Mouse (Mus musculus) left cerebral cortex, postnatal 36 days (tissue): Measurements from ENCODE around the gene Ppp2r2c. TPM values are rescaled to one million over a fixed set of nuclear protein-coding genes. Genes with fewer than 3 reads are reported as not detected.

Experiments used
- DNase-seq, 2 experiments: peaks; one replicate each; pipeline ENCODE4 v3.0.0; 2021 to 2022; ENCODE audit warnings: low spot score in 2 of 2, mixed read lengths in 1 of 2
- intact Hi-C: fragments of 180-260 bp; cut with DNase I; formaldehyde crosslinking; loops from one replicate; pipeline ENCODE4 v1.15.1; 2025
- total RNA-seq, 2 experiments: library from RNA; stranded (reverse); gene quantifications; 2 replicates each; pipeline ENCODE4 v1.2.3; 2021

Ppp2r2c gene
- 100 to 1,000 TPM; 464 to 526 TPM for total RNA-seq

DNA sequence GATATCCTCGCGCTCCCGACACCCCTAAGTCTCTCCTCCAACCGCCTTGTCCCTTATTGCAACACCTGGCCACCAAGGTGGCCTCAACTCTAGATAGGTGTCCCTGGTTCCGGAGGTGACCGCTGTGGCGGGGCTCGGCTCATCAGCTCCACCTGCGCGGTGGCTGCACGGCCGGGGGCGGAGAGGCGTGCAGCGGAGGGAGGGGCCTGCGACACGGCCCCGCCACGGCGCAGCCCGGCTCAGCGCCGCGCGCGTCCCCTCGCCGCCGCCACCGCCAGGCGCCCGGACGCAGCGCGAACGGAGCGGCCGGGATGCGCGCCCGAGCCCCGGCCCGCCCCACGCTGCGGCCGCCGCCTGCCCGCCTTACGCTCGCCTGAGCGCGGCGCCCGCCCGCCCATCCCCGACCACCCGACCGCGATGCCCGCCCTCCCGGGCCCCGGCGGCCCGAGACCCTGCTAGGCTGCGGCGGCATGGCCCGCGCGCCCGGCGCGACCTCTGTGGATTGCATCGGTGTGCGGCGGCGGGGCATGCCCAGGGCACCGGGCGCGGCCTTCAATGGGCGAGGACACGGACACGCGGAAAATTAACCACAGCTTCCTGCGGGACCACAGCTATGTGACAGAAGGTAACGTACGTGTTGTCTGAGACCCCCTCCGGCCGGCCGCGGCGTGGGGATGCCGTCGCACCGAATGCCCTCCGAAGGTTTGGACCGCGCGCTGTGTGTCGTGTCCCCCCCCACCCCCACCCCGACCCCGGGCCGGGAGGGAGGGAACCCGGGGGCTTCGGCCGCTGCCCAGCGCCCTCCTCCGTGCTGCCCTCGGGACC lies at the start of gene Ppp2r2c:
Gene Ppp2r2c (plus strand): TSS at position 248 of the 825 bp plus-strand sequence.
- intact Hi-C loops = loop anchor here (2.0 to 5.0 kb wide), 3 partner anchors 24 to 74 kb away; no protein-coding TSS in a partner anchor

DNA sequence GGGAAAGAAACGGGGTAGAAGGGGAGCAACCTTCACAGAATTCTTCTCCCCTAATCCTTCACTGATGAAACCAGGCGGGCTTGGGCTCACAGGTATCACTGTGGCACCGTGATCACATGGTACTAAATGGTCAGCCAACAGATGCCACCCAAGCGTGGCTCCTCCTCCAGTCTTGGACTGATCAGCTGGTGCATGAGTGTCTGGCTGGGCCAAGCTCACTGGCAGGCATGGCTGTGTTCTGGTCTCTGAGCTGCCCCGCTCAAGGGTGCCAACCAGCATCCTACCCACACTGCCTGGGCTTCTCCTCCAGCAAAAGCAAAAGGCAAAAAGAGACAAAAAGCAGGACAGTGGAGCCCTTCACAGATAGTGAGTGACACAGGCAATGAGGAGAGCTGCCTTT lies 48.6 kb upstream of the Ppp2r2c start:
- intact Hi-C loops = no loop called here
- no peak for DNase-seq

More for the DNA sequence above, at the start of gene Ppp2r2c:
- DNase-seq = peak; percentile 64 to 78

DNA sequence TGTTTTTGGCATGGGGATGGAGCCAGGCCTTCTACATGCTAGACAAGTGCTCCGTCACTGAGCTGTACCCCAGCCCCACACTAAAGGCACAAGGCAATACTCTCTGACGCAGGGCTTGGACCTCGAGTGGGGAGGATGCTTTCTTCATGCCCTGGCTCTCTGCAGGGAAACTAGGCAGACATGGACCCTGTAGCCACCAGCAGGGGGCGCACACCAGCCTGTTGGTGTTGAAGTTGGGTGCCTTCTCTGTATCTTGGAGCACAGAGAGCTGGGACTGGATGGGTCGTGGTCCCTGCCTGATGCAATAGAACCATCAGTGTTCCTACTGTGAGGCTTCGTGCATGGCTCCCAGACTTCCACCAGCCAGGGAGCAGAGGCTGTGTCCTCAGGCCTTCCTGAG lies 48.2 kb upstream of the Ppp2r2c start:
- intact Hi-C loops = no loop called here

DNA sequence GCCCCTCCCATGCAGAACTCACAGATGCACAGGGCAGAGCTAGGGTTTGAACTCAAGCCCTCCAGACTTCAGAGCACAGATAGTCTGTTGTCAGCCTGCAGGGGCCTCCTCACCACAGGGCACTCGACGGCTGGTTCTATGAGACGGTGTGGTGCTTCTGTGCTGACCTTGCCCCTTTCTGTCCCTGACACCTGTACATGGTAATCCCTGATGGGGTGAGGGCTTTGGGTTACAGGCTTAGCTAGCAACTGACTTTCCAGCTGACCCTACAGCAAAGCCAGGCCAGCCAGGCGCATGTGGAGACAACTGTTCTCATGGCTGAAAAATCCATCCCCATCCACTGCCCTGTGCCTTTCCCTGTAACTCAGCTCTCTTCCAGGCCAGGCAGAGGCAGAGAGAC lies 45.4 kb upstream of the Ppp2r2c start:
- intact Hi-C loops = no loop called here
- DNase-seq = no peak

More for the DNA sequence above, 48.2 kb upstream of the Ppp2r2c start:
- DNase-seq = peak in 1 of 2 experiments; percentile 54

DNA sequence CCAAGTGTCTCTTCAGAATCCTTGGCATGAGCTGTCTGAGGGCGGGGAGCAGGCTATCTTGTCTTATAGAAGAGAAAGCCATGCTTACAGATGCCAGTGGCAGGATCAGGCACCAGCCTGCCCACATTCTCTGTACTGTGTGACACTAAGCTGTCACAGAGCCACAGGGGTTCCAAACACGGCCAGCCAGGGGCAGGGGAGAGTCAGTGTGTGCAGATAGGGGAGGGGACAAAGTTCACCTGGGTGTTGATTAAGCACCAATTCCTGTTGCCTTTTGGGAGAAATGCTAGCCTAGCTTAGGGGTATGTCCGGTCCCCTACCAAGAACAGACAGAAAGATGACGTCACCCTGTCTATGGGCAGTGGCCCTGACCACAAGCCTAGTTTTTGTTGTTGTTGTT lies 39.2 kb upstream of the Ppp2r2c start:
- DNase-seq = no peak
- intact Hi-C loops = no loop called here

DNA sequence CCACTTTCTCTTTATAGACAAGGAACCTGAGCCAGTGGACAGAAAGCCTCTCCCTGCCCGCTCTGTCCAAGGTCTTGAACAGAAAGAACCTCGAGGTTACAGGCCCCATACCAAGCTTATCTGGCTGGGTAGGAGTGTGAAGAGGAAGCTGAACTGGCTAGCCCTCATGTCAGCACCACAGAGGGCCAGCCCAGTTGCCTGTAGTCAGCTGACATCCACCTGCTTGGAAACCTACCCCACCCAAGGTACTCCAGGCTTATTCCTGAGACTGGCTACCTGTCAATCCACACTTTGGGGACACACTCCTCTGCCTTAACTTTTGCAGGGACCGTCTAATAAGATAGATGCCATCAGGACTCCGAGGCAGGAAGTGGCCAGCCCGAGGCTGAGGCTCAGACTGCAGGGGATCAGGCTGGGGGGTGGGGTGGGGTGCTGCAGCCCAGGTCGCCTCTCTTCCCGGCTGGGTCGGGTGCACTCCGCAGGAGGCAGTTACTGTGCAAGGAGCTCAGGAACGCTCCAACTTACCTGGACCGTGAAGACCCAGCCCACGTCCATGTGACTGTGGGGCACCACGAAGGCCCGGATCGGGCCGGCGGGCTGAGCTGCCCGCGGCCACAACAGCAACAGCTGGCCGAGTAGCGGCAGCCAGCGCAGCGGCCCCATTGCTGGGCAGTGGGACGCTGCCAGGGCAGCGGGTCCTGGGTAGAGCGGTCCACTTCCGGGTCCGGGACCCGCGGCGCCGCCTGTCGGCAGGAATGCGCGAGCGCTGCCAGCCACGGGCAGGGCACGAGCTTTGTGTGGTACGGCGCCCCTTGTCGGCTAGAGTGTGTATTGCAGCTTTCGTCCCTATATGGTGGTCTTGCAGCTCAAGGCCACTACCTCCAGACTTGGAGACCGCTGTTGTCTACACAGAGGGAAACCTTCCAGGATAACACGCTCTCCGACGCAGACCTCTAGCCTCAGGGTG lies 38.1 kb upstream of the Ppp2r2c start, which contains the start of gene Man2b2:
Gene Man2b2 (minus strand): TSS at position 741 of the 967 bp plus-strand sequence.
- peak; percentile 86 to 88 for DNase-seq
- intact Hi-C loops = loop anchor here (10.0 kb wide), 1 partner anchor 275 kb away; no protein-coding TSS in a partner anchor

DNA sequence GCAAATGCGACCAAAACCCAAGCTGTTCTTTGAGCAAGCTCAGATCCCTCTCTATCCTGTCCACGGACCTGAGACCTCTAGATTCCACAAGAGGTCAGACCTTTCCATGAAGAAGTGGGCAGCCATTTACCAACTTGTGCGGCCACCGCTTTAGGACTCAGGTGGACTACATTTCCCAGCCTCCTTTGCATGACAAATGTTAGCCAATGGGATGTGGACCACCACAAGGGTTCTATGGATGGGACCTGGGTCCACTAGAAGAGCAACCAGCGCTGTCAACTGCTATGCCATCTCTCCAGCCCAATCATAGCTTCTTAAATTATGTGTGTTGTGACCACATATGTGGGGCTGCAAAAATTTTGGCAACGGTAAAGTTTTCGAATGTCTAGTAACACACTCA lies 37.0 kb upstream of the Ppp2r2c start:
- intact Hi-C loops = loop anchor here (10.0 kb wide), 1 partner anchor 274 kb away; no protein-coding TSS in a partner anchor
- DNase-seq = peak; percentile 50 to 53

DNA sequence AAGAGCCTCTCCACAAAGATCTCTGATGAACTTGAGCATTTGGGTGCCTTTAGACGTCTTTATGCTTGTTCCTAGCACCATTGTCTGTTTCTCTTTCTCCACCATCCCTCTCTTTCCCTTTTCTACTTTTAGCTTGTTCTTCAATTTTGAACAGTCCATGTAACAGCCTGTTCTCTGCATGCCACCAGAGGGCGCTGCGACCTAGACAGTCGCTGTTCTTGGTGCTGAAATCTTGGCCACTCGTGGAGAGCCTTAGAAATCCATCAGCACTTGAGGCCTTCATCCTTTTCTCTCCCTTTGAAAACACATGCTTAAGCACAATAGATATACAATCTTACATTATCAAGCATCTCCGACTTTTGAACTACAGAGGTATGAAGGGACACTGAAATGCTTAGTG lies 32.4 kb upstream of the Ppp2r2c start:
- intact Hi-C loops = loop anchor here (2.0 to 10.0 kb wide), 5 partner anchors 33 to 269 kb away; partner anchors contain the start of gene Ppp2r2c
- DNase-seq = peak; percentile 78 to 79

DNA sequence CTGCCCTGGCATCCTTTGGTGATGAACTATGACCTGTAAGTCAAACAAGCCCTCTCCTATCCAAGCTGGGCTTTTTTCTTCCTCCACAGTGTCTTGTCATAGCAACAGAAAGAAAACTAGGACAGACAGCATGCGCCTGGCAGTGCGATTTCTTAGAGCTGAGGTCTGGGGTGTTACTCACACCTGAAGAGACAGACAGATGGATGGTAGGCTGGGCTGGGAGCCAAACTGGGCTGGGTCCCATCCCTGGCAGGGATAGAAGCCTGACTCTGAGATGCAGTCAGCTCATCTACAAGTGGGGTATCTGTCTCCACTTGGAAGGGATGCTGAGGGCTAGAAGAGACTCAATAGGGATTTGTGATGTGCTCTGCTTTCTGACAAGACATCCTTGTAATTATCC lies 29.3 kb upstream of the Ppp2r2c start:
- peak; percentile 70 to 75 for DNase-seq
- intact Hi-C loops = loop anchor here (5.0 to 10.0 kb wide), 4 partner anchors 83 to 266 kb away; no protein-coding TSS in a partner anchor

DNA sequence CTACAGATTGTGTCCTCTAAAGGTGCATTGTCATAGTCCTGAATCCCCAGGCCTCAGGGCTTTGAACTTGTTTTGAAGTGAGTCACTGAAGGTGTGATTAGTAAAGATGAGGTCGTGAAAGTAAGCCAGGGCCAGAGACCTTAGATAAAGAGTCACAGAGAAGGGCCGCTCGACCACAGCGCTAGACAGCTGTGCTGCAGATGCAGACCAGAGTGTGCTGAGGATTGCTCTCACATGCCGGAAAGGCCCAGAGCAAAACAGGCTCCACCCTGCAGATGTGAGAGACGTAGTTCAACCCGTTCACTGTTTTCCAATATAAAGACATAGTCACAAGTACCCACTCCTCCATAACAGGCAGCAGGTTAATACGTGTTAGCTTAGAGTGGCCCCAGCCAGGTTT lies 28.7 kb upstream of the Ppp2r2c start:
- no peak for DNase-seq
- intact Hi-C loops = loop anchor here (5.0 to 10.0 kb wide), 4 partner anchors 83 to 265 kb away; no protein-coding TSS in a partner anchor

DNA sequence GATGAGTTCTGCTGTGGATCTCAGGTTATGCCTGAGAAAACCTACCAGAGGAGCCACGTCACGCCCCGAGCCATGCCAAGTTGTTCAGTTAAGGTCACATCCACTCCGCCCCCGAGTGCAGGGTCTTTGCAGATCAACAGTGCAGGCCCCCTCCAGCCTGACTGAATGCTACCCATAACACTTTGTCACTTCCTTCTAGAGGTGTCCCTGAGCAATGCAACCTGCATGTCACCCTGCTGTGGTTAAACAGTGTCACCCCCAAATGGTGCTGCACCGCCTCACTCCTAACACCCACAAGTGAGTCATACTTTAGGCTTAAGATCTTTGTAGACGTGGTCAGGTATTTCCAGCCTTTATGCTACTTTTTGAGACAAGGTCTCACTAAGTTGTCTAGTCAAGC lies 28.2 kb upstream of the Ppp2r2c start:
- DNase-seq = no peak
- intact Hi-C loops = no loop called here

DNA sequence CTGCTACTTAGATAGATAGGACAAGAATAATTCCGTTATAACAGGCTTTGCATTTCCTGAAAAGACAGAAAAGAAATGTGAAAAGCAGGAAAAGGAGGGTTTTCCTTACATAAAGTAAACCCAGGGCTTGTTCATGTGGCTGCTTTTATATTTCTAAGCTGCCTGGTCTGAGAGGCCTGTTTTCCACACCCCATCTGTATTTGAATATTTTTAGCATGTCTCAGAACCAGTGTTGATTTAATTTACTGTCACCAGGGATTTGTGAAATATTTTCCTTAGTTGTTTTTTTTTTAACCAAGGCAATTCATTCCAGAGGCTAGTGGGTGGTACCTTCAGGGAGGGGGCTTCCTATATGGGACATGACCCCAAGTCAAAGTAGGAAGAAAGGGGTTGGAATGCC lies 26.6 kb upstream of the Ppp2r2c start:
- intact Hi-C loops = no loop called here
- DNase-seq = no peak

DNA sequence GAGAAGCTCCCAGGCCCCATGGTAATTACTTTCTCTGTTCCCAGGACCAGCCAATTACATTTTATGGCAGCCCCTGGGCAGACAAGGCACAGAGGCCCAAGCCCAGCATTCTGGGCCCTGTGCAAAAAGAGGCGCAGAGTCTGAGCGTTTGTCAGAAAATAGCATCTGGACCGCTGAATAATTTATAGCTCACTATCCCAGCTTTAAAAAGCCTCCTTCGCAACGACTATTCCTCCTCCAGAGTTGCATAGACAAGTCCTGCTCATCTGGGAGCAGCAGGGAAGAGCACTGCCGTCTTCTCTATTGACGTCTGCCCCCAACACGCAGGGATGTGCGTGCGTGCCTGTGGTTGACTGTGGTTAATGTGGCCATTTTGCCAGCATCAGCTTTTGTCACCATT lies 23.8 kb upstream of the Ppp2r2c start:
- peak in 1 of 2 experiments; percentile 50 for DNase-seq

DNA sequence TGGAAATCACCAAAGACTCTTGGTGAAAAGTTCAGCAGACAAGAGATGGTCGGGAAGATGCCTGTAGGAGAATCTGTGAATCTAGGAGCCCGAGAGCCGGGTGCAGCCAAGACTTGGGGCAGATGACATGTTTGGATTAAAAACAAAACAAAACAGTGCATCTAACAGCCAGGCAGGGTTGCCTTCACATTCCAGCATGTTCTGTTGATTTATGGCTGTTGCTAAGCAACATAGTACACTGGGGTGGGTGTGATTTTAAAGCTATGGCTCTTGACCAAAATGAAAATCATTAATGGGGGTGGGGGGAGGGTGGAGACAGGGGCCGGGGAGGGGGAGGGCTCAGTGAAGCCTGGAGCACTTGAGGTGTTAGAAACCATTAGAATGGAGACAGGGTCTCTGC lies 16.7 kb upstream of the Ppp2r2c start:
- no peak for DNase-seq
- intact Hi-C loops = no loop called here

More for the DNA sequence above, 23.8 kb upstream of the Ppp2r2c start:
- intact Hi-C loops = no loop called here

DNA sequence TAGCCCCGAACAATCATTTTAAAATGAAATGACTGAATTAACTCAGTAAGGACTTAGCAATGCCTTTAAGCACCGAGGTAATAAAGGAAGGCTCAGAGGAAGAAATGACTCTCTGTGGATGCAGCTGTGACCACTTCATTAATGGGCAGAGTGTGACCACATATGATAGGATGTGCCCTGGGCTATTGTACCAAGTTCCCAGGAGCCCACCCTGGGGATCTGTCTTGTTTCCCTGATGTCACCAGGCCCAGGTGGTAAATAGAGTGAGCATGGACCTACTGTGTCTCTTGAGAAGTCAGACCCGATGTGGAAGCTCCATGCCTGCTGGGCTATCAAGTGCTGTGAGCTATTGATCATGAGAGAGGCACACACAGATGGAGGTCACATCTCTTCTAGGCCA lies 13.1 kb upstream of the Ppp2r2c start:
- no peak for DNase-seq
- intact Hi-C loops = no loop called here

DNA sequence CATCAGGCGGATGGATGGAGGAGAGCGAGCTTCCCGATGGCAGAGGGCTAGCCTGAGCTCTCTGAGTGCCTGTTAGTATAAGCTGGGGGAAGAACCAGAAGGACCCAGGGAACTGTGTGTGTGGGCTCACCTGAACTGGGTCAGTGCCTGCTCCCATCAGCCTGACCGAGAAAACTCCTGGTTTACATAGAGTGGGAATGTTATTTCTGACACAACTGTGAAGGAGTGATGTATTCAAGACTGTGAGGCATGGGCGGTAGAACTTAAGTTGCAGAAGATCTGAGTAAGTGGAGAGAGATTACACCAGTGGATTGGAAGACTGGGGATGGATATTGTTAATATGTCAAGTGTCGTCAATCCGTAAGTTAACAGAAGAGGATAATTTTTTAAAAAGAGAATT lies 11.8 kb upstream of the Ppp2r2c start:
- DNase-seq = no peak
- intact Hi-C loops = no loop called here

DNA sequence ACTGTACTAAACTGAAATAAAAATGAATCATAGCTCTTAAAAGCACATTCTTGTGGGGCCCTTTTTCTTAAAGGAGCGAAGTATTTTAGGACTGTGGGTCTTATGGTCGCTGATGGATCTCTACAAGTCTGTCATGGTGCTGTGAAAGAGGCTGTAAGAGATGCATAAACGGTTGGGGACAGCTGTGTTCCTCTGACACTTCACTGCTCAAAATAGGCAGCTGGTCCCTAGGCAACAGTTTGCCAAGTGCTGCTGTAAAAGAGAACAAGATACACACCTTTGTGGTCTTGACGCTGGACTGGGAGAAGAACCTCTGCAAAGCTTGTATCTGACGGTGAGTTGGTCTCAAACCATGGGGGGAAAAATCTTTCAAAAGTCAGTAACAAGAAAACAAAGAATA lies 10.8 kb upstream of the Ppp2r2c start:
- intact Hi-C loops = no loop called here
- no peak for DNase-seq

DNA sequence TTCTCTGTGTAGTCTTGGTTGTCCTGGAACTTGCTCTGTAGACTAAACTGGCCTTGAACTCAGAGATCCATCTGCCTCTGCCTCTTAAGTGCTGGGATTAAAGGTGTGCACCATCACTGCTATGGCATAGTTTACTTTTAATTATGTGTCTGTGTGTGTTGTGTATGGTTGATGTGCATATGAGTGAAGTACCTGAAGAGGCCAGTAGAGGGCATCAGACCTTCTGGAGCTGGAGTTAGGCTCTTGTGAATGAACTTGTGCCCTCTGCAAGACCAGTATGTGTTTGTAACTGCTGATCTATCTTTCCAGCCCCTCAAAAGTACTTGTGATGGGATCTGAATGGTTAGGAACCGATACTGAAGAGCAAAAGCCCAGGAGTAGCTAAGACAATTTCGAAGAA lies 7.2 kb upstream of the Ppp2r2c start:
- DNase-seq = no peak
- intact Hi-C loops = no loop called here

DNA sequence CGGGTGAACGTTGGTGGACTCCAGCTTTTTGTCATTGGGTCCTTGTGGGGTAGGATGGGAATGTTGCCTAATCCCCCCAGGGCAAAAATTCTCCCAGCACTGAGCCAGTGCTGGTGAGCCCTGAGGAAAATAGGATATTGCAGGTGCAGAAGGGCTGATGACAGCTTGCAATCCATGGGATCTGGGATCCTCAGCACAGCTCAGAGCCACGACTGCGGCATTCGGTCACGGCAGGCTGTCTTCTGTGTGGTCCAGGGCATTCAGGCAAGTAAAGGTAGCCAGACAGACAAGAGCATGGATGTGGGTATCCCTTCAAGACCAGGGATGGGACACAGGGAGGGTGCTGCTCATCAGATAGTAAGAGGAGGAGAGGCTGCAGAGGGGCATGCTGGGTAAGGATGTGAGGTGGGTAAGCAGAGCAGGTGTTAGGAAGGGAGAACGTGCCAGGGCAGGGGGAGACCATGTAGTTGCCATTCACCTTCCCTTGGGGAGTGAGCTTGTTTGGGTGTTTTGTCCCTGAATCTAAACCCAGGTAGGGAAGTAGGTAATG lies 1.5 kb upstream of the Ppp2r2c start:
- intact Hi-C loops = loop anchor here (5.0 kb wide), 1 partner anchor 76 kb away; no protein-coding TSS in a partner anchor
- no peak for DNase-seq
